Mouse (Mus musculus): ENCODE measurements around the gene Dnah17.

The Dnah17 gene

GRCm38 (mm10) chr11:118130534-118130933 is at the start of gene Dnah17:
Gene Dnah17 (minus strand): TSS chr11:118130634.
- no peak for DNase-seq

DNA sequence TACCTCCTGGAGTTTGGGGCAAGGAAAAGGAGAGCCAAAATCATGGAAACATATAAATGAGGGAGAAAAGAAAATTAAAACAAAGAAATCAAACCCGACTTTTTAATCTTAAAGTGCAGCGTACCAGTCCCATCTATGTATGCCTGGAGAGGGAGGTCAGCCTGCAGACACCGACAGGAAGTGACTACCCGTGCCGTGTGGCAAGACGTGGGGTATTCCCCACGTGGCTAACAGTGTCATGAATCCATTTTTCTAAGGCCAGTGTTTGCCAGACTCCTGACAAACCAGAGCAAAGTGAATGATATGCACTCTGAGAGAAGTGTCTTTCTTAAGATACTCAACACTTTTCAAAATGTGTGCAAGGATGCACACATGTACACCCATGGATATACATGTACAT is 49.8 kb upstream of the Dnah17 start:
- no peak for DNase-seq

DNA sequence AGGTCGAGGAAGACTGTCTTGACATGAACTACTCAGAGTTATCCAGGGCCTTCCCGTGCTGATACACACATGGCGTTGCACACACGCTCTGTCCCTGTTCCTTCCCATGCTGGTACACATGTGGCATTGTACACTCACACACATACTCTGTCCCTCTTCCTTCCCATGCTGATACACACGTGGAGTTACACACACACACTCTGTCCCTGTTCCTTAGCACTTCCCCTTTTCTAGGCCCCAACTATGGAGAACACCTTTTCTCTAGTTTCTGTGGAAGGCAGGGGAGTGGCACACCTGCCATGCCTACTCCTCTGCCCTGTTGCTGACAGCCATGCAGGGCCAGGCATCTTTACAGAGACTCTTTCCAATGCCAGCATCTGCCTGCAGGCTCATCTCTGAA is 47.8 kb upstream of the Dnah17 start:
- DNase-seq = no peak

GRCm38 (mm10) chr11:118174752-118175151 is 44.3 kb upstream of the Dnah17 start:
- DNase-seq = peak; percentile 46

- DNase-seq = no peak
Observed at GRCm38 (mm10) chr11:118172768-118173167, 42.3 kb upstream of the Dnah17 start.

DNA sequence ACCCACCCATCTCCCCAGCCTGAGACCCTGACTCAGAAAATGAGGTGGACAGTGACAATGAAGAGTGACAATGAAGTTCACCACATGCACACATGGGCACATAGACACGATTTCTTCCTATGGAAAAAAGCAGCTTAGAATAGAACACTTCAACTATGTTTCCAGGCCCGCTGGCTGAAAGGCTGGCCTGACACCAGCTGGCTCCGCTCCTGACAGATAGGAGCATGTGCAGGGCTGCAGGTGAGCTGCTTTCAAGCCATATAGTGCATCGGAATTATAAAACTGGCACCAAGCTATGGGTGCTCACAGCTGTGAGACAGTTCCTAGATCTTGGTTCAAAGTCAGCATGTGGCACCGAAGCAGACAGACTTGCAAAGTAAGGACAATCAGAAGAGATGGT is 39.9 kb upstream of the Dnah17 start:
- no peak for DNase-seq

GRCm38 (mm10) chr11:118168714-118169113 is 38.3 kb upstream of the Dnah17 start:
- DNase-seq = no peak

DNA sequence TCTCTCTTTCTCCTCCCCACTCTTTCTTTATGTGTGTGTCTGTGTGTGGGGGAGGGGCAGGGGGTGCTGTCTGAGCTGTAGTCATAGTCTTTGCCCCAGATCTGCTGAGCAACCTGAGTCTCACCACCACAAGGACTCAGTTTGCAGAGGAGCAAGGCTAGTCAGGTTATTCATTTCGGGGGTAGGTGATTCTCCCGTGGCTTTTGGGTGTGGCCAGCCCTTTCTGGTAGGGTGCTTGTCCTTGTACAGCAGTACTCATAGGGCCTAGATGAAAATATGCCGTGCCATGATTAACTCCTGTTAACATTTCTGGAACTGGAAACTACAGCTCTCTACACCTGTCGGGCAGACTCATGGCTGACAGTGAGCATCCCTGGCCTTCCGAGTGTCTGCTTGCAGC is 36.2 kb upstream of the Dnah17 start:
- DNase-seq = no peak

GRCm38 (mm10) chr11:118165681-118166080 is 35.2 kb upstream of the Dnah17 start:
- peak; percentile 43 for DNase-seq

GRCm38 (mm10) chr11:118164566-118164965 is 34.1 kb upstream of the Dnah17 start:
- DNase-seq = no peak

DNA sequence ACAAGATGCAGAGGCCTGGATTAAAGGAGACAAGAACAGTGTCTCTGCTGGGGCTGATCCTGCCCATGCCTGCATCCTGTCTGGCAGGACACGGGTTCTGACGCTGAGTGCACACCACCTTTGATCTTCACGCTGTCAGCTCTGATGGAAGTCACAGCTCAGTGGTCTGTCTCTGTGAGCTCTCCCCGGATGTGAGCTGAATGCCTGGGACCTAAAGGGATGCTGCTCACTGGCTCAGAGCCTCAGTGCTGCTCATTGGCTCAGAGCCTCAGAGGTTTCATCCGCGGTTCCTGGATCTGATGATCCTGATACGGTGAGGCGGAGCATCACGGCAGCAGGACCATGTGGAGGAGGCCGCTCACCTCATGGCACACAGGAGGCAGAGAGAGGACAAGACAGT is 31.8 kb upstream of the Dnah17 start:
- DNase-seq = peak; percentile 43

DNA sequence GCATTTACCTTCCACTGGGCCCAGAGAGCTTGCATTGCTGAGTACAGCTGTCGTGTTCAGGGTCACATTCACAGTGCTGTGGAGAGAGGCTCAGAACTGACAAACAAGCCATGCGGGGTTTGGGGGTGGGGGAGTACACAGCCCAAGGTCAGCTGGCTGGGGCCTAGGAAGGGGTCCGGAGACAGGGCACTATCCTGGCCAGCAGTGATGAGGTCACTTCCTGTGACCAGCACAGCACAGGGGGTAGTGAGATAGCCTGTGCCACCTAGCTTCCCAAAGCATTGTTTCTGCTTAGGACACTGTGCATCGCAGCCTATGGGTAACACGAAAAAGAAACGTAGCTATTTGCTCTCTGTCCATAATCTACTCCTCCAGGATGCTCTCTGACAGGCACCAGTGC is 30.8 kb upstream of the Dnah17 start:
- no peak for DNase-seq

GRCm38 (mm10) chr11:118160763-118161162 is 30.3 kb upstream of the Dnah17 start:
- no peak for DNase-seq

DNA sequence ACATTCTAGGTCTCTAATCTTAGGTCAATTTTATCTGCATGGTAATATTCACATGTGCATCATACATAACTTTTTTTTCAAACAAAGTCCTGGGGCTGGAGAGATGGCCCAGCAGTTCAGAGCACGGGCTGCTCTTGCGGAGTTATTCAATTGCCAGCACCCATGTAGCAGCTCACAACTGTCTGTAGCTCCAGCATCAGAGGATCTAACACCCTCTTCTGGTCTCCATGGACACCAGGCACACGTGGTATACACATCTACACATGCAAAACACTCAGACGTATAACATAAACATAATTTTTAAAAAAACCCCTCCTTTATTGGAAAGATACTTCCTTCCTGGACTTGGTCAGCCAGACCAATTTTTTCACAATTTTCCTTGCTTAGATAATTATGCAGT is 28.3 kb upstream of the Dnah17 start:
- no peak for DNase-seq

DNA sequence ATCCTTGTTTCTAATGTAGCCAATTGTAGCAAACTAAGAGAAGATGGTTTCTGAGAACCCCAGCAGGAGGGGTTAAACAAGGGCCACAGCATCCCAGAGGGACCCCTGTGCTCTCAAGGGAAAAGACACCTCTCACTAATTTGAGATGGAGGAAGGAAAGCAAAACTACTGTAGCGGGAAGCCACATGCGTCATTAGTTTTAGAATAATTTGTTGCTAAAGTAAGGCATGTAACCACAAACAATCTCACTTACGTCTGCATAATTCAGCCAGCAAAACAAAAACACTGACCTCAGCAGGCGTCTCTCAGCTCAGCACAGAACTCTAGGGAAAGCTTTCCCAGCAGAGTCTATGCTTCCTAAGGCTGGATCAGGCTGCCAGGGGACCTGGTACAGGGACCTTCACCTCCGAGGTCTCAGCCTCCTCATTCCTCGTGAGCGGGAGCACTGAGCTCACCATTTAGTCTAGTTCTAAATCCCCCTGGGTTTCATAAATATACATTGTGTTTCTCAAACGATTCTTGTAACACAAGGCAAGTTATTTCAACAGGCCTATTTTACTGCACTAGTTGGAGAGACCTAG is 26.1 kb upstream of the Dnah17 start:
- peak; percentile 48 for DNase-seq

- no peak for DNase-seq
Observed at GRCm38 (mm10) chr11:118152964-118153363, 22.5 kb upstream of the Dnah17 start.

DNA sequence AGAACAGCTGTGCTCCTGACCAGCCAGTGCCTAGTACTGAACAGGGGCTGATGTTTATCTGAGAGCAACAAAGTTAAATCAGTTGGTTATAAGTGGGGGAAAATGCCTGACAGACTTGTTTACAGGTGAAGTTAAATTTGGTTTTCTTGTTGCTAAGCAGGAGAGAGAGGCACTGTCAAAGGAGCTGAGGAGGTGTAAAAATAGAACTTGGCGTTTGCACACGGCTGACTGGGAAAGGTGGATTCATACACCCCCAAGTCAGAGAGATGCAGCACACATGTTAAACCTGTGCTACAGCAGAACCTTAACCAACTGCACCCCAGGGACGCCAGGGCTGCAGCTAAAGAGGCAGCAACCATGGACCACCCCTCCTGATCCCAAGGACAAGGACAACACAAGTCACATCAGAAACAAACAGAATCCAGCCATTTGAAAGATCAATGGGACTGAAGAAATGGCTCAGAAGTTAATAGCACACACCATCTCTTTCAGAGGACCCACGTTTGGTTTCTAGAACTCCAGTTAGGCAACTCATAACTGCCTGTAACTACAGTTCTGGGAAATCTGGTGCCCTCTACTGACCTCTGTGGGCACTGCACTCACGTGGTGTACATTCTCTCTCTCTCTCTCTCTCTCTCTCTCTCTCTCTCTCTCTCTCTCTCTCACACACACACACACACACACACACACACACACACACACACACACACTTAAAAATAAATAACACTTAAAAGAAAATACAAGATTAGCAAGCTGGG is 21.2 kb upstream of the Dnah17 start:
- no peak for DNase-seq

DNA sequence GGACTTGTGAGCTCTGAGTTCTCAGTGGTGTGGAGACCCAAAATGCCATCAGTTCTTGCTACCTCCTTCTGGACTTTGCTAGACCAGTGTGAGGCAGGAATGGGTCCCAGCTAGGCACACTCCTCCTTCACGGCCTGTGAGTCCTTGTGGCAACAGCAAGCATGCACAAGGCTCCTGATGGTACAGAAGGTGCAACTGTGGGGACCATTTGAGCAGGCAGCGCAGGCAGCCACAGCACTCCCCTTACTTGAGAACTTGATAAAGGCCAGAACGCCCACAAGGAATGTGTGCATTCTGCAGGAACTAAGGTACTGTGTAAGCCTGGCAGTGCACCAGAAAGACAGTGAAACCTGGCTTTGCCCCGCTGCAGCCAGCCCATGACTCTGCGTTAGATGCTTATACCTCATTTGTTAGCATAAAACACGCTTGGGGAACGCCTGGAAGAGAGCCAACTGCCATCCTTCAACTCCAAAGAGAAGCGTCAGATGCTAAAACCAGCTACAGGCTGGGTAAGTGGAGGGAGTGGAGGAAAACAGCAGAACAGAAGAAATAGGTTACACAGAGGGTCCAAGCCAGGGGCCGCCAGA is 19.8 kb upstream of the Dnah17 start:
- DNase-seq = peak; percentile 65

GRCm38 (mm10) chr11:118147877-118148637 is 17.6 kb upstream of the Dnah17 start:
- DNase-seq = no peak

DNA sequence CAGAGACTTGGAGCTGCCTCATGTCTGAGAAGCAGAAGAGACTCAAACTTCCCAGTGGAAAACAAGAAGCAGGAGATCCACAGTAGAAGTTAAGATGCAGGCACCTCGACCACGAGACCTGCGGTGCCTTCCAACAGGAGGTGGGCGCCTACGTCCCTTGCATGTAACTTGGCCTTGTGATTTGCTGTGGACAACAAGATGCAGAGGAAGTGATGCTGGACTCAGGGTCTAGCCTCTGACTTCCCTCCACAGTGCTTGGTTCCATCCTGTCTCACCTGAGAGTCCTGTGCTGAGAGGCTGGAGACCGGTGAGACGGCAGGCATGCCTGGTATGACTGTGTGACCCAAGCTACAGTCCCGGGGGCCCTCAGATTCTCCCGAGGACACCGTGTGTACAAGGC is 16.0 kb upstream of the Dnah17 start:
- DNase-seq = no peak

DNA sequence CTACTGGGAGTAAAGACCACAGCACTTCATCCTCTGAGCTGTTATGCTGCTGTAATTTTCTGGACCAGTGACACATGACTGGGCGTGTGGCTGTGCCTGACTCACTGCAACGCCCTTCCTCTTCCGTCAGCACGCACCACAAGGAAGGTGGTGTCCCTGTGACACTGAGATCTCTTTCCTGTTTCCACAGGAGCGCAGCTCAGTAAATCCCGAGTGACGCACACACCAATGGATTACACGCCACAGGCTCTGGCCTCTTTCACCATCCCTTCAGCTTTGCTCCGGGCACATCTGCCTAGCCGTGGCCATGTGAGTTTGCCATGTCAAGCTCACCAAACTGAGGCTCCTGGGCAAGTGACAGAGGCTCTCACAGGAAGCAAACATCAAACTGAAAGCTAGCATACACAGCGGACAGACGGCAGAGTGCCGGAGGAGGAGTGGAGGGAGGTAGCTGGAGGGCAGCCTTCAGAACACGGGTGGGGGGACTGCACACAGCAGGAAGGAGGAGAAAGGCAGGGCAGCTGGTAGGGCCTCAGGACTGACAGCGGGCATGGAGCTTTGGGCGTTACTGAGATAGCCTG is 15.4 kb upstream of the Dnah17 start:
- peak; percentile 67 for DNase-seq

- DNase-seq = no peak
Observed at GRCm38 (mm10) chr11:118145092-118145491, 14.7 kb upstream of the Dnah17 start.

DNA sequence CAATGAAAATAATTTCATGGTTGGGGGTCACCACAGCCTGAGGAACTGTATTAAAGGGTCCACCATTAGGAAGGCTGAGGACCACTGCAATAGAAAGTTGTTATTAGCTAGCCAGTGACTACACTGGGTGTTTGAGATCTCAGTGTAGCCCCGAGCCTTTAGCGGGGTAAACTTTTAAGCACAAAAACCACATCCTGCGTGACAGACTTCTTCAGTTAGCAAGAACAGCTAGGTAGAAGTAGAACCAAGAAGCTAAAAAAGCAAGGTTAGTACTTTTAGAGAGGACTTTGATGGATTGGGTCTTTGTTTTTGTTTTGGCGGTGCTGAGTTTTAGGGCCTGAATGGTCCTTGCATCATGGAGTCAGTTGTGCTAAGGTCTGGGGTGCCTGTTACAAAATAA is 13.3 kb upstream of the Dnah17 start:
- no peak for DNase-seq

All from kidney, postnatal 10 days (tissue).